Mouse (Mus musculus) embryonic facial prominence, embryonic 13.5 days (tissue): ENCODE data around the gene Matk. TPM values are rescaled to one million over a fixed set of nuclear protein-coding genes. Genes with fewer than 3 reads are reported as not detected.
A peak's percentile ranks its signal among the peaks of the same experiment; 100 is the strongest.
"Not testable (repeated sequence)": the region's sequence is repeated elsewhere in the genome, so short reads cannot be mapped to it uniquely, and the experiment has no call there.

Source experiments
- ATAC-seq: fragments of 200-750 bp; cut with Nextera tagmentation; 2 replicates; pipeline ENCODE4 v1.8.0; 2017; ENCODE audit warnings: low read depth; ENCODE audit not compliant: insufficient number of reproducible peaks, insufficient read depth, low FRiP score, low TSS enrichment
- H3K27ac ChIP-seq: fragments of 300-500 bp; sonication (generic); 2 replicates; pipeline ENCODE4 v1.5.1; 2015; ENCODE audit warnings: moderate library complexity, mild to moderate bottlenecking, inconsistent platforms
- H3K27me3 ChIP-seq: fragments of 300-500 bp; sonication (generic); 2 replicates; pipeline ENCODE4 v1.6.1; 2015; ENCODE audit warnings: mild to moderate bottlenecking, inconsistent platforms
- H3K36me3 ChIP-seq: fragments of 300-500 bp; sonication (generic); 2 replicates; pipeline ENCODE4 v1.6.1; 2015; ENCODE audit warnings: mild to moderate bottlenecking, inconsistent platforms
- H3K4me1 ChIP-seq: fragments of 300-500 bp; sonication (generic); 2 replicates; pipeline ENCODE4 v1.6.1; 2015; ENCODE audit warnings: inconsistent platforms
- H3K4me2 ChIP-seq: fragments of 300-500 bp; sonication (generic); 2 replicates; pipeline ENCODE4 v1.6.1; 2015; ENCODE audit warnings: moderate library complexity, mild to moderate bottlenecking, inconsistent platforms
- H3K4me3 ChIP-seq: fragments of 300-500 bp; sonication (generic); 2 replicates; pipeline ENCODE4 v1.5.1; 2015; ENCODE audit warnings: mild to moderate bottlenecking, inconsistent platforms
- H3K9ac ChIP-seq: fragments of 300-500 bp; sonication (generic); 2 replicates; pipeline ENCODE4 v1.6.1; 2015; ENCODE audit warnings: mild to moderate bottlenecking, inconsistent platforms
- H3K9me3 ChIP-seq: fragments of 300-500 bp; sonication (generic); 2 replicates; pipeline ENCODE4 v1.6.1; 2016; ENCODE audit warnings: inconsistent platforms
- WGBS: fragments of 180-500 bp; shearing (Covaris S2); methylation state at CpG from one replicate; pipeline ENCODE4 v1.1.7; 2015; ENCODE audit warnings: mixed read lengths; 5-methylcytosine and 5-hydroxymethylcytosine counted together
- polyA plus RNA-seq: library from polyadenylated mRNA; unstranded; fragments of >200 nt; fragmentation: Nextera tagmentation; extraction: Ambion mirVana; gene quantifications from 2 replicates; pipeline ENCODE4 v1.2.1, GENCODE M21; 2015

Gene Matk
- 7.0 and 7.4 TPM in 2 replicates for polyA plus RNA-seq

DNA sequence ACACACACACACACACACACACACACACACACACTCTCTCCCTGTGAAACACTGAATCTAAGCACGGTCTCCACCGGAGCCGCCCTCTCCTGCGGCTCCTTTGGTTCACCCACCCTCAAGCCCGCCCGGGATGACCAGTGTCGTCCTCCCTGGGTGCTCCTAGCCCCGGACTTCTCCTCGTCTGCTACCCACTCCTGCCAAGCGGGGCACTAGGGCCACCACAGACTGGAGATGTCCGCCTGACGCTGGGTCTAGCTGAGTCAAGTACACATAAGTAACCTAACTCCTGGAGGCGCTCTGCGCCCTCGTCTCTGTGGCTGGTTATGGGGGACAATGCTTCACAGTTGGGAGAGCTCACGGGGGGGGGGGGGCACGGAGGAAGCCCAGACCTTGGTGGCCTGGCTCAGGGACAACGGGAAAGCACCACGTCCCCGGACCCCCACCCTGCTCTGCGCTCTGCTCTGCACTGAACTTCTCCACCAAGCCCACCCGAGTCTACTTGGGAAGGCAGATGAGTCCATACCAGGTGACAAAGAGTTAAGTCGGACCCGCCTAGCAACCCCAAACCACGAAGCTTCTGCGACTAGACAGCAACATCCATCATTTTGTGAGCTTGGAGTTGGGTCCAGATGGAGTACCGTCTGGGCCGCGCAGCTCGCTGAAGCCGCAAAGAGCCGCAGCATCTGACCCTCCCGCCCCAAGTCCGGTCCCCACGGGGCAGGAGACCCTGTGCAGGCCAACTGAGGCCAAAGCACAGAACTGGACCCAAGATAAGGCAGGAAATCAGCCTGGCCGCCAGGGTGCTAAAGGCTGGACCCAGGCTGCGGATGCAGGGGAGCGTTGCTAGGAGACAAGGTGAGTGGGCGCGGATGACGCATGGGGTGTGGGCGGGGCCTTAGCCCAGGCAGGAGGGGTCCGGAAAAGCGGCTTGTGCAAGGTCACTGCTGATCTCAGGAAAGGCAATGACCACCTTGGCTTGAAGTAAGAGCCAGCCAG, at the start of gene Matk:
TSS of gene Matk (plus strand) at position 512 of the 996 bp plus-strand sequence.
- Histone ChIP-seq H3K9ac (peak within 1 kb of the TSS; percentile 40; the same call in 1 of the 2 replicates), H3K27ac (no peak within 1 kb of the TSS), H3K9me3 (no peaks in the 10 kb centered on the region), H3K4me2 (peak within 1 kb of the TSS; percentile 52), H3K27me3 (peaks cover 70% of the 10 kb centered on the region), H3K4me1 (peaks cover 17% of the 10 kb centered on the region), H3K36me3 (peaks cover 3% of the 10 kb centered on the region; the same call in 1 of the 2 replicates), H3K4me3 (peak within 1 kb of the TSS; percentile 31)
- WGBS = 10% methylated on average over 44 of the region's 44 CpGs
- no peak for ATAC-seq

DNA sequence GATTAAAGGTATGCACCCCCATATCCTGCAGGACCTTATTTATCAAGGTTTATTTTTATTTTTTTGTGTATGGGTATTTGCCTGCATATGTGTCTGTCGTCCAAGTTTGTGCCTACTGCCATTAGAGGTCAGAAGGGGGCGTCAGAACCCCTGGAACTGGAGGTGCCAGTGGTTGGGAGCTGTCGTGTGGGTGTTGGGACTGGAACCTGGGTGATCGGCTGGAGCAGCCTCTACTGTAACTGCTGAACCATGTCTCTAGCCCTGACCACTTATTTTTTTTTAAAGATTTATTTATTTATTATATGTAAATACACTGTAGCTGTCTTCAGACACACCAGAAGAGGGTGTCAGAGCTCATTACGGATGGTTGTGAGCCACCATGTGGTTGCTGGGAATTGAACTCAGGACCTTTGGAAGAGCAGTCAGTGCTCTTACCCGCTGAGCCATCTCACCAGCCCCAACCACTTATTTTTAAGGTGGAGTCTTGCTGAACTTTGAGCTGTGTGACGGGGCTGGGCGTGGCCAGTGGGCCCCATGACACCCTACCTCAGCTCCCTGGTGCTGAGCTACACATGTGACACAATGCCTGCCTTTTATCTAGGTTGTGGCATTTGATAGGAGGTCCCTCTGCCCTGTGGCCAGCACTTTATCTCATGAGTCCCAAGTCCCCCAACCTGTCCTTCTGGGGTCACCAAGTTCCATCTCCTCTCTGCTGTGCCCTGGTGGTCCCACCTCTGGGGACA, 49.6 kb upstream of the Matk start:
- H3K4me1 ChIP-seq = no peaks in the 10 kb centered on the region
- H3K36me3 ChIP-seq = no peaks in the 10 kb centered on the region
- H3K9me3 ChIP-seq = no peaks in the 10 kb centered on the region
- H3K4me3 ChIP-seq = no peak overlapping the region
- H3K4me2 ChIP-seq = no peak overlapping the region
- H3K27me3 ChIP-seq = peaks cover 15% of the 10 kb centered on the region
- no peak overlapping the region for H3K27ac ChIP-seq
- no peak overlapping the region for H3K9ac ChIP-seq
- WGBS = 69% methylated on average over 8 of the region's 8 CpGs
- no peak for ATAC-seq

DNA sequence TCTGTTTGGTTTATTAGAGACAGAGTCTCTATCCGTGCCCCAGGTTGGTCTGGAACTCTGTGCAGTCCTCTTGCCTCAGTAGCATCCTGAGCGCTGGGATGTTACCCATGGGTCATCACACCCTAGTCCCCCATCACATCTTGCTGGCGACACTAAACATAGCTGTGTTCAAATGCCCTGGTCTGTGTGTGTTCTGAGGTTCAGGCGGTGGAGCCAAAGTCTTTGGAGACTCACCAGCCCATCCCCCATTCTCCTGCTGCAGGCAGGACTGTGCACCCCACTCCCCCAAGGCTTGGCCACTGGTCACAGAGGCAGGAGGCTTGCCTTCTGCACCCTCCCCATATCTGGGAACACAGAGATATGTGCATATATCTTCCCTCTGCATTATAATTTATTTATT, 48.6 kb upstream of the Matk start:
- Histone ChIP-seq H3K9ac (no peak overlapping the region), H3K27ac (no peak overlapping the region), H3K4me2 (no peak overlapping the region), H3K9me3 (no peaks in the 10 kb centered on the region), H3K4me1 (no peaks in the 10 kb centered on the region), H3K36me3 (no peaks in the 10 kb centered on the region), H3K27me3 (peaks cover 11% of the 10 kb centered on the region), H3K4me3 (no peak overlapping the region)
- ATAC-seq = no peak
- 62% methylated on average over 4 of the region's 4 CpGs for WGBS

DNA sequence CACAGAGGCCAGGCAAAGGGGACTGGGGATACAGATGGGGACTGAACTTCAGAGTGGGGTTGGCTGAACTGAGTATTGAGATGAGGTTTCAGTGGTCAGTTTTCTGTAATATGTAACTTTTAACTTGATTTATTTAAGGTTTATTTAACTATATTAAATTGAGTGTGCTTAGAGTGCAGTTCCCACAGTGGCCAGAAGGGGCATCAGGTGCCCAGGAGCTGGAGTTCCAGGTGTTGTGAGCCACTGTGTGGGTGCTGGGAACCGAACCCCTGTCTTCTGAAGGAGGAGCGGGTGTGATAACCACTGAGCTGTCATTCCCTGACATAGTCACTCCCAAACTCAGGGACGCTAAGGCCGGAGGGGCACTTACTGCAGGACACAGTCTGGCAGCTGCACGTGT, 42.6 kb upstream of the Matk start:
- Histone ChIP-seq H3K9me3 (no peaks in the 10 kb centered on the region), H3K4me1 (no peaks in the 10 kb centered on the region), H3K27me3 (no peaks in the 10 kb centered on the region), H3K4me3 (no peak overlapping the region), H3K27ac (no peak overlapping the region), H3K36me3 (peaks cover 3% of the 10 kb centered on the region; the same call in 1 of the 2 replicates), H3K4me2 (no peak overlapping the region), H3K9ac (no peak overlapping the region)
- WGBS = 90% methylated on average over 5 of the region's 5 CpGs
- ATAC-seq = no peak

GRCm38 (mm10) chr10:81216260-81216659, 36.5 kb upstream of the Matk start:
- ATAC-seq = no peak
- Histone ChIP-seq H3K4me2 (no peak overlapping the region), H3K27me3 (peaks cover 2% of the 10 kb centered on the region; the same call in 1 of the 2 replicates), H3K4me1 (no peaks in the 10 kb centered on the region), H3K36me3 (peaks cover 3% of the 10 kb centered on the region; the same call in 1 of the 2 replicates), H3K27ac (no peak overlapping the region), H3K9me3 (no peaks in the 10 kb centered on the region), H3K4me3 (no peak overlapping the region), H3K9ac (no peak overlapping the region)
- WGBS = 88% methylated on average over 6 of the region's 6 CpGs

DNA sequence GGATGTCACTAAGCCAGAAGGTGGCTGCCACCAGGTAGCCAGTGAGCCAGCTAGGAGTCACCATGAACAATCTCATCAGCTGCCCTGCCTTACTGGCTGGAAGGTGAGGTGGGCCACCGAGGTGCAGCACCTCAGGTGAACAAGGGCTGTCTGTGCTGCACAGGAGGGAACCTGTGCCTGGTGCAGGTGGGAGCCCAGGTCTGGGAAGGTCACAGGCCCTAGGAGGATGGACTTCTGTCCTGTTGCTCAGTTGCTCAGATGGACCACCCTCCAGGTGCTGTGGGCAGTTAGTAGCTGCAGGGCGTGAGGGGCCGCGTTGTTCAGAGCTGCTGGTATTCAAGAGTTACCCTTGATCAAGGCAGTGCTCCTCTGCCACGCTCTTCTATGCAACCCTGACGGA, 35.9 kb upstream of the Matk start:
- no peak for ATAC-seq
- WGBS = 89% methylated on average over 6 of the region's 6 CpGs
- H3K36me3 ChIP-seq = peaks cover 3% of the 10 kb centered on the region; the same call in 1 of the 2 replicates
- no peak overlapping the region for H3K27ac ChIP-seq
- H3K4me1 ChIP-seq = no peaks in the 10 kb centered on the region
- H3K4me3 ChIP-seq = no peak overlapping the region
- H3K27me3 ChIP-seq = peaks cover 2% of the 10 kb centered on the region; the same call in 1 of the 2 replicates
- H3K9me3 ChIP-seq = no peaks in the 10 kb centered on the region
- H3K4me2 ChIP-seq = no peak overlapping the region
- no peak overlapping the region for H3K9ac ChIP-seq

DNA sequence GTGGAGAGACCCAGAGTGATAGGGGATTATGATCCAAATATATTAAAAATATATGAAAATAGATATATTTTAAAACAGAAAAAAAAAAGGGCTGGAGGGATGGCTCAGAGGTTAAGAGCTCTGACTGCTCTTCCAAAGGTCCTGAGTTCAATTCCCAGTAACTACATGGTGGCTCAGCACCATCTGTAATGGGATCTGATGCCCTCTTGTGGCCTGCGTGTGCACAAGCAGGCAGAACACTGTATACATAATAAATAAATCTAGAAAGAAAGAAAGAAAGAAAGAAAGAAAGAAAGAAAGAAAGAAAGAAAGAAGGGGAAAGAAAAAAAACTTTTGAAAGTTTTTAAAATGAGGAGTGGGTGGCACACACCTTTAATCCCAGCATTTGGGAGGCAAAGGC, 35.5 kb upstream of the Matk start:
- H3K27ac ChIP-seq, ATAC-seq, H3K4me2 ChIP-seq, H3K4me1 ChIP-seq, H3K36me3 ChIP-seq, H3K9ac ChIP-seq, H3K9me3 ChIP-seq, H3K27me3 ChIP-seq, H3K4me3 ChIP-seq: not testable (repeated sequence)
- 19% methylated on average over 1 of the region's 1 CpGs for WGBS

- 39% methylated on average over 7 of the region's 7 CpGs for WGBS
- Histone ChIP-seq H3K9ac (no peak overlapping the region), H3K4me3 (no peak overlapping the region), H3K36me3 (no peaks in the 10 kb centered on the region), H3K9me3 (no peaks in the 10 kb centered on the region), H3K4me1 (no peaks in the 10 kb centered on the region), H3K27ac (no peak overlapping the region), H3K27me3 (peaks cover 2% of the 10 kb centered on the region; the same call in 1 of the 2 replicates), H3K4me2 (no peak overlapping the region)
- no peak for ATAC-seq
Measured at GRCm38 (mm10) chr10:81217964-81218363, 34.8 kb upstream of the Matk start.

- Histone ChIP-seq H3K9ac (no peak overlapping the region), H3K36me3 (no peaks in the 10 kb centered on the region), H3K27ac (no peak overlapping the region), H3K4me3 (no peak overlapping the region), H3K4me2 (no peak overlapping the region), H3K9me3 (no peaks in the 10 kb centered on the region), H3K4me1 (no peaks in the 10 kb centered on the region), H3K27me3 (peaks cover 2% of the 10 kb centered on the region; the same call in 1 of the 2 replicates)
- no peak for ATAC-seq
- 80% methylated on average over 5 of the region's 5 CpGs for WGBS
Measured at GRCm38 (mm10) chr10:81221402-81222015, 31.2 kb upstream of the Matk start.

DNA sequence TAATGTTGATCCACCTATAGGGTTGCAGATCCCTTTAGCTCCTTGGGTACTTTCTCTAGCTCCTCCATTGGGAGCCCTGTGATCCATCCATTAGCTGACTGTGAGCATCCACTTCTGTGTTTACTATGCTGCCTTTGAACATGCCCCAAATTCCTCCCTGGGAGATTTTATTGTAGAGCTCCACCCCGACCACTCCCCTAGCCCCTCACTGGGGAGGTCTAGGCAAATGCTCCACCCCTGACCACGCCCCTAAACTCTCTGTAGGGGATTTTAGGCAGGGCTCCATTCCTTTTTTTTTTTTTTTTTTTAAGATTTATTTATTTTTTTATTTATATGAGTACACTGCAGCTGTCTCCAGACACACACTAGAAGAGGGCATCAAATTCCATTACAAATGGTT, 29.0 kb upstream of the Matk start:
- H3K27me3 ChIP-seq, H3K4me1 ChIP-seq, H3K4me2 ChIP-seq, H3K9me3 ChIP-seq, ATAC-seq, H3K9ac ChIP-seq, H3K27ac ChIP-seq, H3K36me3 ChIP-seq, H3K4me3 ChIP-seq: not testable (repeated sequence)
- WGBS = 58% methylated on average over 2 of the region's 2 CpGs

DNA sequence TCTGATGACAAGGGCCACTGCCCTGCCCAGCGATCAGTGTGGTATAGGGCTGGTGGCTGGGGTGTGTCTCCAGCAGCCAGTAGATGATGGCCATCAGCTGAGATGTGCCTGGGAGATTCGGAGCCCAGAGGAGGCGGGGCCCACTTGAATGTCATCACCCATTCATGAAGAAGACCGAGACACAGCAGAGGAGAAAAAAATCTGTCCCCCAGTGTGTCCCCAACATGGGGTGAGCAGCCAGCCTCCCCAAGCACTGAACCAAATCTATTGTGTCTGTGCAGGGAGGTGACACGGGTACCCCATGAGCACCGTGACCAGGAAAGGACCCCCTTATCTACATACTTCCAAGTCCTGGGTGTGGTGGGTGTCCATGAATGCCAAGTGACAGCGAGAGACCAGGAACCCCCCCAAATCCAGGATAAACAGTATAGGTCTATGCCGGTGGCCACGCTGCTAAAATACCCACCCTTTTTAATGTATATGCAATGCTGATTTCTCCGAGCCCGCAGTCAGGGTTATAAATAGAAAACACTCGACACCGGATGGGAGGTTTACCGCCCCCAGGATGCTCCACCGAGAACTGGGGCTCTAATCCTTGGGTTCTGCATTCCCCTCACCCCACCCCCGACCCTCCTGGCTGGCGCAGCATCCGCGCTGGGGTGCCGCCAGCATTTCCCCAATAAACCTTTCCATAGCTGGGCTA, 22.8 kb upstream of the Matk start:
- H3K27me3 ChIP-seq = peaks cover 46% of the 10 kb centered on the region
- no peak overlapping the region for H3K27ac ChIP-seq
- no peaks in the 10 kb centered on the region for H3K36me3 ChIP-seq
- H3K9me3 ChIP-seq = no peaks in the 10 kb centered on the region
- 13% methylated on average over 20 of the region's 20 CpGs for WGBS
- peak overlapping the region; percentile 28 for H3K4me3 ChIP-seq
- no peak for ATAC-seq
- peaks cover 22% of the 10 kb centered on the region for H3K4me1 ChIP-seq
- H3K4me2 ChIP-seq = peak overlapping the region; percentile 52
- H3K9ac ChIP-seq = peak overlapping the region; percentile 54
